Mouse (Mus musculus): ENCODE data around the gene Mavs. TPM values are rescaled to one million over a fixed set of nuclear protein-coding genes. Genes with fewer than 3 reads are reported as not detected.

Gene Mavs
- polyA plus RNA-seq, 1 experiment from 2014 or later: 6.7 TPM

Small RNA genes lying within 50 kb of the gene (microRNA-seq; reads per million reads assigned to microRNA genes)
- gene Mir103-2: 47.6 reads per million, percentile 46 among the genes with 10 or more reads in this experiment

Other genes starting within 250 kb of the Mavs start
- gene Gfra4, start 191.0 kb upstream of the Mavs start, polyA plus RNA-seq (2015; fragmentation: Nextera tagmentation; extraction: Ambion mirVana): 45.9 and 49.8 TPM in 2 replicates
- 1.2 and 1.5 TPM in 2 replicates for gene Adam33, start 170.2 kb upstream of the Mavs start, polyA plus RNA-seq (2015; fragmentation: Nextera tagmentation; extraction: Ambion mirVana)
- 0.15 and 0.18 TPM in 2 replicates for gene Siglec1, start 147.3 kb upstream of the Mavs start, polyA plus RNA-seq (2015; fragmentation: Nextera tagmentation; extraction: Ambion mirVana)
- gene Hspa12b, start 106.8 kb upstream of the Mavs start, polyA plus RNA-seq (2015; fragmentation: Nextera tagmentation; extraction: Ambion mirVana): 4.5 and 5.0 TPM in 2 replicates
- not detected in 2 replicates for gene Gm11037, start 100.6 kb upstream of the Mavs start, polyA plus RNA-seq (2015; fragmentation: Nextera tagmentation; extraction: Ambion mirVana)
- 74.0 and 74.1 TPM in 2 replicates for gene 1700037H04Rik, start 74.0 kb upstream of the Mavs start, polyA plus RNA-seq (2015; fragmentation: Nextera tagmentation; extraction: Ambion mirVana)
- gene Cenpb, start 54.0 kb upstream of the Mavs start, polyA plus RNA-seq (2015; fragmentation: Nextera tagmentation; extraction: Ambion mirVana): 11.1 and 11.7 TPM in 2 replicates
- gene Cdc25b, start 47.1 kb upstream of the Mavs start, polyA plus RNA-seq (2015; fragmentation: Nextera tagmentation; extraction: Ambion mirVana): 16.2 and 18.5 TPM in 2 replicates
- 9.5 and 11.2 TPM in 2 replicates for gene Spef1, start 46.8 kb upstream of the Mavs start, polyA plus RNA-seq (2015; fragmentation: Nextera tagmentation; extraction: Ambion mirVana)
- gene Ap5s1, start 27.0 kb upstream of the Mavs start, polyA plus RNA-seq (2015; fragmentation: Nextera tagmentation; extraction: Ambion mirVana): 33.0 and 34.7 TPM in 2 replicates
- gene Pank2, start 28.4 kb downstream of the Mavs start, polyA plus RNA-seq (2015; fragmentation: Nextera tagmentation; extraction: Ambion mirVana): 20.3 and 22.6 TPM in 2 replicates
- gene Rnf24, start 118.8 kb downstream of the Mavs start, polyA plus RNA-seq (2015; fragmentation: Nextera tagmentation; extraction: Ambion mirVana): 20.1 and 21.1 TPM in 2 replicates